Mouse (Mus musculus) R1 (cell line): ENCODE data around the gene Ces2a.

Experiments used
- DNase-seq: peaks from one replicate; pipeline ENCODE4 v3.0.0-alpha.2; 2018; ENCODE audit warnings: low read depth, low spot score

Ces2a gene

GRCm38 (mm10) chr8:104733753-104734152 is at the start of gene Ces2a:
TSS of gene Ces2a (plus strand) at chr8:104734003.
- no peak for DNase-seq

GRCm38 (mm10) chr8:104688433-104688832 is 45.4 kb upstream of the Ces2a start:
- DNase-seq: no peak

GRCm38 (mm10) chr8:104698556-104698955 is 35.2 kb upstream of the Ces2a start:
- DNase-seq: no peak

GRCm38 (mm10) chr8:104701900-104702299 is 31.9 kb upstream of the Ces2a start:
- no peak for DNase-seq

GRCm38 (mm10) chr8:104721166-104721565 is 12.6 kb upstream of the Ces2a start:
- DNase-seq: no peak

GRCm38 (mm10) chr8:104731451-104731850 is 2.4 kb upstream of the Ces2a start:
- no peak for DNase-seq

GRCm38 (mm10) chr8:104731969-104732368 is 1.8 kb upstream of the Ces2a start:
- no peak for DNase-seq

GRCm38 (mm10) chr8:104742039-104742438 is 8.2 kb downstream of the Ces2a start:
- no peak for DNase-seq

GRCm38 (mm10) chr8:104743410-104743809 is 9.6 kb downstream of the Ces2a start:
- no peak for DNase-seq

- DNase-seq: no peak
Observed at GRCm38 (mm10) chr8:104752818-104753217, 19.0 kb downstream of the Ces2a start.

GRCm38 (mm10) chr8:104757621-104758020 is 23.8 kb downstream of the Ces2a start:
- no peak for DNase-seq

- DNase-seq: no peak
Observed at GRCm38 (mm10) chr8:104758209-104758608, 24.4 kb downstream of the Ces2a start.

- DNase-seq: no peak
Observed at GRCm38 (mm10) chr8:104761126-104761525, 27.3 kb downstream of the Ces2a start.

GRCm38 (mm10) chr8:104766485-104766884 is 32.7 kb downstream of the Ces2a start:
- DNase-seq: no peak

GRCm38 (mm10) chr8:104770365-104770764 is 36.6 kb downstream of the Ces2a start:
- DNase-seq: no peak

GRCm38 (mm10) chr8:104787049-104787448 is 53.2 kb downstream of the Ces2a start:
- DNase-seq: no peak

- DNase-seq: no peak
Observed at GRCm38 (mm10) chr8:104788929-104789328, 55.1 kb downstream of the Ces2a start.

GRCm38 (mm10) chr8:104789886-104790680 is 56.3 kb downstream of the Ces2a start:
- DNase-seq: peak; percentile 34
